Mouse (Mus musculus) spleen, adult 2 months (tissue): ENCODE results near the gene Prok1.
A peak's percentile ranks its signal among the peaks of the same experiment; 100 is the strongest.

Source experiments
- CTCF ChIP-seq: fragments of 200-500 bp; IDR thresholded peaks from 2 replicates; pipeline ENCODE4 v1.5.1; 2011; ENCODE audit warnings: mild to moderate bottlenecking, inconsistent platforms; ENCODE audit not compliant: insufficient read depth, insufficient read length, insufficient replicate concordance; ENCODE audit errors: extremely low read depth
- POLR2A ChIP-seq: fragments of 200-500 bp; IDR thresholded peaks from 2 replicates; pipeline ENCODE4 v1.6.1; 2011; ENCODE audit warnings: low read depth, low read length, inconsistent platforms

DNA sequence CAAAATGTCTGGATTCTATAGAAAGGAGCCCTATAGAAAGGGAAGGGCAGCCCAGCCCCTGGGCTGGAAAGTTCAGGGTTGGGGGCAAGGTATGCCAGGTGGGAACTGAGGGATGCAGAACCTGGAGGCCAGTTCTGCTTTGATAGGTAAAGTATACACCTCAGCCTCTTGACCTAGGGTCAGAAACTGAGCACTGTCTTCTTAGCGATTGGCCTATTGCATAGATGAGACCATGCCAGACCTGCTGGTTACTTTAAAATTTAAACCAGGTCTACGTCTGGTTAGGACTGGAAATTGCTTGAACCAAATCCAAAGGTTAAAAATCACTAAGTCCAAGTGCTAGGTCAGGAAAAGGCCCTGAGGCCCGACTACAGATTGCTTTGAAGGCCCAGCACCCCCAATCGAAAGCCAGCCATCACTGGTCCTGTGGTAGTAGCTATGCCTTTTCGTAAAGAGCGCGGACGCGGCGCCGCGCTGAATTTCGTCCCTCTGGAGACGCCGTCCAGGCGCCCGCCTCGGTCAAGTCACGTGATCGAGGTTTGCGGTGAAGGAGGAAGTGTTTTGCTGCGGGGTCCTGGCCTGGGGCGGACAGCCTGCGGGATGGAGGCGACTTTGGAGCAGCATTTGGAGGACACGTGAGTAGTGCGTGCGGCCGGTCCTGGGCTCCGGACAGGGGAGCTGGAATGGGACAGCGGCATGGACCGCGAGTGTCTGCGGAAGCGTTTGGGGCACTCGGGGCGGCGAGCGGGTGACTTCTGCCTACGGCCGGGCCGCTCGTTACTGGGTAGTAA is 39.2 kb upstream of the Prok1 start, which contains the start of gene Lamtor5:
- TF ChIP-seq POLR2A, result peak; percentile 32
- no peak for TF ChIP-seq CTCF
